Mouse (Mus musculus) kidney, embryonic 15.5 days (tissue): Measurements from ENCODE around the gene Sdk2. TPM values are rescaled to one million over a fixed set of nuclear protein-coding genes. Genes with fewer than 3 reads are reported as not detected.
A peak's percentile ranks its signal among the peaks of the same experiment; 100 is the strongest.

Experiments
- ATAC-seq: fragments of 200-750 bp; cut with Nextera tagmentation; replicated peaks from 2 replicates; pipeline ENCODE4 v1.8.0; 2017; ENCODE audit warnings: moderate TSS enrichment; ENCODE audit not compliant: low FRiP score
- H3K27ac ChIP-seq: fragments of 300-500 bp; sonication (generic); 2 replicates; pipeline ENCODE4 v1.5.1; 2015; ENCODE audit warnings: mild to moderate bottlenecking, inconsistent platforms
- H3K27me3 ChIP-seq: fragments of 300-500 bp; sonication (generic); 2 replicates; pipeline ENCODE4 v1.6.1; 2015; ENCODE audit warnings: inconsistent platforms
- H3K36me3 ChIP-seq: fragments of 300-500 bp; sonication (generic); 2 replicates; pipeline ENCODE4 v1.6.1; 2015; ENCODE audit warnings: inconsistent platforms
- H3K4me1 ChIP-seq: fragments of 300-500 bp; sonication (generic); 2 replicates; pipeline ENCODE4 v1.6.1; 2015; ENCODE audit warnings: inconsistent platforms
- H3K4me2 ChIP-seq: fragments of 300-500 bp; sonication (generic); 2 replicates; pipeline ENCODE4 v1.6.1; 2015; ENCODE audit warnings: moderate library complexity, mild to moderate bottlenecking, inconsistent platforms
- H3K4me3 ChIP-seq: fragments of 300-500 bp; sonication (generic); replicated peaks from 2 replicates; pipeline ENCODE4 v1.5.1; 2015; ENCODE audit warnings: mild to moderate bottlenecking, inconsistent platforms
- H3K9ac ChIP-seq: fragments of 300-500 bp; sonication (generic); 2 replicates; pipeline ENCODE4 v1.6.1; 2015; ENCODE audit warnings: mild to moderate bottlenecking, inconsistent platforms
- H3K9me3 ChIP-seq: fragments of 300-500 bp; sonication (generic); replicated peaks from 2 replicates; pipeline ENCODE4 v1.6.1; 2016; ENCODE audit warnings: inconsistent platforms
- WGBS: fragments of 180-500 bp; shearing (Covaris S2); methylation state at CpG from one replicate; pipeline ENCODE4 v1.1.7; 2015; ENCODE audit warnings: mixed read lengths; 5-methylcytosine and 5-hydroxymethylcytosine counted together
- polyA plus RNA-seq: library from polyadenylated mRNA; unstranded; fragments of >200 nt; fragmentation: Nextera tagmentation; extraction: Ambion mirVana; gene quantifications from 2 replicates; pipeline ENCODE4 v1.2.1, GENCODE M21; 2015

The Sdk2 gene
- polyA plus RNA-seq, 1 experiment from 2014 or later = 4.3 TPM

GRCm38 (mm10) chr11:113726994-113727888 lies 339.6 kb downstream of the Sdk2 start:
- peak overlapping the region; percentile 84 for H3K27ac ChIP-seq
- no peaks in the 10 kb centered on the region for H3K9me3 ChIP-seq
- WGBS = 55% methylated on average over 14 of the region's 14 CpGs
- no peak overlapping the region for H3K4me2 ChIP-seq
- no peaks in the 10 kb centered on the region for H3K27me3 ChIP-seq
- H3K4me3 ChIP-seq = no peak overlapping the region
- ATAC-seq = no peak
- H3K9ac ChIP-seq = no peak overlapping the region
- peaks cover 78% of the 10 kb centered on the region for H3K4me1 ChIP-seq
- peaks cover 48% of the 10 kb centered on the region for H3K36me3 ChIP-seq
